Mouse (Mus musculus): ENCODE measurements around the gene S100pbp. TPM values are rescaled to one million over a fixed set of nuclear protein-coding genes. Genes with fewer than 3 reads are reported as not detected.

The S100pbp gene
- total RNA-seq (2021) = 1 to 10 TPM; 8.4 to 9.2 TPM
- long read RNA-seq, experiment 1 = 0 reads
- long read RNA-seq, experiment 2, partial matches to known transcripts = 0 of 1 reads
- long read RNA-seq, experiment 2, other reads (novel, unspliced or antisense) = 1 of 1 reads

DNA sequence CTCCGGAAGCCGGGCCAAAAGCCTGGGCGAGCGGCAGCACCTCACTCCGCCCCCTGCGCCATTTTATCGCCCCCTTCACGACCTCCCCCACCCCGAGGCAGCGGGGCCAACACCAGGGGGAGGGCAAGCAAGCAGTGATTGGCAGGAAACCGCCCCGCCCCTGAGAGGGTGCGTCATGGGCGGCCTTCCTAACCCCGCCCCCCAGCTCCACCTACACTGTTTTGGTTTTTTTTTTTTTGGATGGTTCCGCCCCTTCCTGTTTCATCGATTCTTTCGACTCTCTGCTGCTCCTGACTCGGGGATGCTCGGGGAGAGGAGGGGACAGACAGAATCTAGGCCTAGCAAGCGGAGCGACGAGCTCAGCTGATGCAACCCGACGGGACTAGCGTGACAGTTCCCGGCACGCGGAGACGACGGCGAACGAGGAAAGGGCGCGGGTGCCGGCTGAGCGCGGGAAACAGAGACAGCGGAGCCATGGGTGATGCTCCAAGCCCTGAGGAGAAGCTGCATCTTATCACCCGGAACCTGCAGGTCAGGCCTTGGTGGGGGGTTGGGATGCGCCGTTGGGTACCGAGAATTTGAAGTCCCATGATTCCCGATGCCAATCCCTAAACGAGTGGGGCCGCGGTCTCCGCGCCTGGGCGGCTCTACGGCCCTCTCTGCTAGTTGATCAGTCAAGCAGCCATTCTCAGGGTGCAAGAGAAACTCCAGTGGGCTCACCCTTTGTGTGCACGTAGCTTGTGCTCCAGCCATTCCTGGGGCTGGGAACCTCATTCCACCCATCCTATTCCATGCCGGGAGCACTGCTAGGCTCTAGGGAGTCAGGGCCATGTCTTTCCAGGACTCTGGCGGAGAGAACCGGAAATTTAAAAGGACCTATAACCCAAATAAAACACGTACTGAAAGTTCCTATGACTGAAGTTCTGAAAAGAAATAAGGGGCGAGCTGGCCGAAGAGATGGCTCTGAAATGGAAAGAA lies at the start of gene S100pbp, which contains the start of gene Yars:
S100pbp (minus strand) TSS at position 186 of the 978 bp plus-strand sequence.
Yars (plus strand) TSS at position 219 of the 978 bp plus-strand sequence.
- peak; percentile 97 to 98 for DNase-seq

DNA sequence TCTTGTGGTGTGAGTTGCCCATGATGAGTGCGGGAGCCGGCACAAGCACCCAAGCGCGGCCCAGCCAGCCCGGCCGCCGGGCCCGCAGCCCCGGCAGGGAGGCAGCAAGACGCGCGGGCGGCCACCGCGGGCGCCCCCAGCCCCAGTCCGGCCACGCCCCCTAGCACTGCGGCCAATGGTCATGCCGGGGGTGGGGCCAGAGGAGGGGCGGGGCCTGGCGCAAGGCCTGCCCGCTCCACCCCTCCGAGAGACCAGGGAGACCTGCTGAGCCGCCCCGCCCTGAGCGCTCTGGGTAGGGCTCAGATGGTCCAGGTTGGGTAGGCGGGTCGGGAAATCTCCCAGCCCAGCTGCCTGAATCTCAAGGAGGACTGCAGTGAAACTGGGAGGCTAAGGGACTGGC lies 49.5 kb upstream of the S100pbp start:
- peak in 1 of 2 experiments; percentile 39 for DNase-seq

DNA sequence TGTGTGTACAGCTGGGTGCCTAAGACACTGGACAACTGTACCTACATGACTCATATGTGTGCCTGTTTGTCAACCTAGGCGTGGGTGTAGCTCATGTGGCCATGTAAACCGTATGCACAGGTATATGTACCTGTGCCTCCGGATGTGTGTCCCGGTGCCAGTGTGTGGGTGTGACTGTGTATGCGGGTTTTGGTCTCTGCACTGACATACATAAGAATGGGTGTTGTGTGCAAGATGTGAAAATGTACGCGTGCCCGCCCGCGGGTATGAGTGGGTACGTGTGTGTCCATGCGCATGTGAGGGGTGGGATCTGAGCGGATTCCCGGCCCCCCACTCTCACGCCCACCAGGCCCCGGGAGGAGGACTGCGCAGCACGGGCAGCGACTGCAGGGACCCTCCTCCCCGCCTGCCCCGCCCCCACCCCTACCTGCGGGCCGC lies 49.1 kb upstream of the S100pbp start:
- DNase-seq = no peak

DNA sequence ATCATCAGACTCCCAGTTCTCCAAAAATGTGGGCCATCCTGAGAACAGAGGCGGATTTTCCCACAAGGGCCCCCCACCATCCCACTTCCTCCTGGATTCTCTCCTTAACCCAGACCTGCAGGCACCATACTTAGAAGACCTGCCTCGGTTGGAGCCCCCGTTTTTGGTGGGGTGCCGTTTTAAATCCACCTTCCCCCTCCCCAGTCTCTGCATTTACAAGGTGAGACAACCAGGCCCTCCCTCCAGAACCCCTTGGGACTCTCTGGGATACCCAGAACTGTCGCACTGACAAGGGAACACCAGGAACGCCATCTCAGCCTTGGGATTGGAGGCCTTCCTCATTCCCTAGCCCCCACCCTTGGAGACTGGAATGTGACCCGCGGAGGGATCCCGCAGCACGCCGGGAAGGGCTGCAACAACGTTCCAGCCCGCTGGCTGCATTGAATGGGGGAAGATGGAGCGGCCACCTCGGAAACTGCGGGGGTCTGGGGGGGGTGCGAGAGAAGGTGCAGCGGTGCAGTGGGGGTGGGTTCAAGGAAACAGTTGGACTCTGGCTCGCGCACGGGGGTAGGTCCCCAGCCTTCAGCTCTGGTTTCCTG lies 48.4 kb upstream of the S100pbp start:
- no peak for DNase-seq

DNA sequence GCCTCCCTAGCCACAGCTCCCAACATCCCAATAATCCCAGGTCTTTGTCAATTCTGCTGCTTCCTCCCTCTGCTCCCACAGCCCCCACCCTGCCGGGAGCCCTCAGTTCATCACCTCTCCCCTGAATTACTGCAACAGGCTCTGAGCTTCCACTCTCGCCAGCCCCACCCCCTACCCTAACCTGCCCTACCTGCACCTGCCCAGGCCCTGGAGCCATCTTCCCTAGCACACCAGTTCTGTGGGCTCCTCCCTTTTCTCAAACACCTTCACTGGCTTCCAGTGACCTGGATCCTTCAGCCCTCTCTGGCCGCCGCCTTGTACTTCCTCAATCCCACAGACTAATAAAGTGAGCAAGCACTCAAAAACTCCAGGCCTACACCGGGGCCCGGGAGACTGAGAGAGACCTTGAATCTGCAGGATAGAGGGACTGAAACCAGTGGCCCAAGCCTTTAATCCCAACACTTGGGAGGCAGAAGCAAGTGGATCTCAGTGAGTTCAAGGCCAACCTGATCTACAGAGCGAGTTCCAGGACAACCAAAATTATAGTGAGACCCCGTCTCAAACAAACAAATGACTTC lies 46.8 kb upstream of the S100pbp start:
- no peak for DNase-seq

DNA sequence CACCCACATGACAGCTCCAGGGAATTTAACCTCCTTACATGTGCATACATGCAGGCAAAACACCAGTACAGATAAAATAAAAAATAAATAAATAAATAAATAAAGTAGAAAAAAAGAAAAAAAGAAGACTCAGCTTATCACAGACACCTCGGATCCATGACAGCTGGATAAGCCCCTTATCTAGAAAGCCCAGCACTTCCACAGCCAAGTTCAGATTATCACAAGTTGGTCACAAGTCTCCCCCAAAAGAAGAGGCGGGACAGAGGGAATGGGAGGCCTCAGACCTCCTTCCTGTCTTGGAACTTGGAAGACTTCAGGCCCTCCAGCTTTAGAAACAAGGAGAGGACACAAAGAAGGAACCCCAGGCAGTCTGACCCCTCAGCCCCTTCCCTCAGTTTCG lies 45.6 kb upstream of the S100pbp start:
- no peak for DNase-seq

DNA sequence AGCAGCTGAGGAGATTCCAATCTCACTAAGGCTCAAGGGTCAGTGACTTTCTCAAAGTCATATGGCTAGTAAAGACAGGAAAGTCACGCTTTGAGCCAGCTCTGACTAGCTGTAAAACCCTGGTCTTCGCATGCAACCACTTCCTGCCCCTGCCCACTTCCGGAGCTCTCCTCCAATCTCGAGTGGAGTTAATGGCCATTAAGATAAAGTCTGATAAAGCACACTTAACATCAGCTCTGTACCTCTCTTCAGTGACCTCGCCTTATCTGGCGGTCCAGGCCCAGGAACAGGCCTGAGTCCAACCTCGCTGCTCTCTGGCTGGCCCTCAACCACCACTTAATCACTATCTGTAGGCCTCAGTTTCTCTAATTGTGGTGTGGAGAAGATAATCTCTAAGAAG lies 45.0 kb upstream of the S100pbp start:
- DNase-seq = no peak

DNA sequence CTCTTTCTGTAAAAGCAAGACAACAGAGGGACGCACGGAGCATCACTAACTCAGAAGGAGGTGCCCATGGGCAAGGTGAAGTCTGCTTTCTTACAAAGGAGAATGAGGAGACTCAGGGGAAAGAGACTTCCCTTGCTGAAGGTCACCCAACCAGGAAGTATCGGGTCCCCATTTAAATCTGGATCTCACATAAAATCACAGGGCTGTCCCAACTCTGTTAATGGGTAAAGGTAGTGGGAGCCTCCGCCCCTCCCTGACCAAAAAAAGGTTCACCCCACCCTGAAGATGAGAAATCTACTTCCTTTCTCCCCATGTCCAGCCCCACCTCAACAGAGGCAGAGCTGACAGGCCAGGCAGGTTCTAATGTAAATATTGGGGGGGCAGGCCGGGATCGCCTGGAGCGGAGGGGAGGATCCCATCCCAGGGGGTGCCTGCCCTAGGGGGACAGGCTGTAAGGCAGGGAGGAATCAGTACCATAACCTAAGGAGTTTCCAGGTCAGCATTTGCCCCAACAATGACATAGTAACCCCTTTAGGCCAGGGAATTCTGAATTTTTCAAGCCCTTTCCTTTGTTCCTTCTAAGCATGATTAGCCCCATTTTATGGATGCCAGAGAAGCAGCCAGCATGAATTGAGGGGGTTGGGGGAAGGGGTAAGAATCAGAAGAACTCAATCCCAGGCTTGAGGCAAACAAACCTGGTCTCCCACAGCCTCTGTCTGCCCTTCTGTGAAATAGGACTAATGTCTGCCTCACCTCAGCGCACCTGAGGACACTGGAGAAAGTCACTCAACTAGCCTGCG lies 43.2 kb upstream of the S100pbp start:
- no peak for DNase-seq

DNA sequence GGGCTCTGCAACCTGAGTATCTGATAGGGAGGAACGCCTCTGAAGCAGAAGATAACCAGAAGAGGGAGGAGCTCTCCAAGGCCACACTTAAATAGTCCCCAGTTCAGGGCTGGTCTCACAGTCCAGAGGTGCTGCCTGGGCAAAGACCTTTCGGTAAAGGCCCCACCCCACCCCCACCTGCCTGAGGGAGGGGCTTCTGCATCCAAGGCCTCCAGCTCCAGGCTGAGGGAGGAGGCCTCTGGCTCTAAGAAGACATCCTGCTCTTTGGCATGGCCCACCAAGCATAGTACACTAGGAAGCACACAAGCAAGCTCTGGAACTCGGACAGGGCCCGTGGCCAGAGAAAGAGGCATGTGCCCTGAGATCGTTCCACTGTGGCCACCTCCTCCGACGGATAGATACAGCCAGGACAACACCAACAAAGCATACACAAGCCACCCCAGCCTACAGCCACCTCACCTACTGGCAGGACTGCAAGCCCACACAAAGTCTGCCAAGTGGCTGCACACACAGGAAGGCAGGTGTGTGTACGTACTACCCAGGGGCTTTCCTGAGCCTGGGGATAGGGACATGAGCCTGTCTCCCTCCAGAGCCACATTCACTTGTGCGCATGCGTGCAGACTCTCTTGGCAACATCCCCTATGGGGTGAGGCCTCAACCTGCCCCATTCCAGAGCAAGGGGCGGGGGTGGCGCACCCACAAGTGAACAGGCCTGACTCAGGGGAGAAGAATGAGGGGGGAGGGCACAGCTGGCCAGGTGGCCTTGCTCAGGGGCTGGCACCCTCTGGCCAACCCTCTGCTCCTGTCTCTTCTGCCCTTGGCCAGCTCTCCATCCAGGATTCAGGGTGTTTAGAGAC lies 42.3 kb upstream of the S100pbp start:
- peak in 1 of 2 experiments; percentile 27 for DNase-seq

DNA sequence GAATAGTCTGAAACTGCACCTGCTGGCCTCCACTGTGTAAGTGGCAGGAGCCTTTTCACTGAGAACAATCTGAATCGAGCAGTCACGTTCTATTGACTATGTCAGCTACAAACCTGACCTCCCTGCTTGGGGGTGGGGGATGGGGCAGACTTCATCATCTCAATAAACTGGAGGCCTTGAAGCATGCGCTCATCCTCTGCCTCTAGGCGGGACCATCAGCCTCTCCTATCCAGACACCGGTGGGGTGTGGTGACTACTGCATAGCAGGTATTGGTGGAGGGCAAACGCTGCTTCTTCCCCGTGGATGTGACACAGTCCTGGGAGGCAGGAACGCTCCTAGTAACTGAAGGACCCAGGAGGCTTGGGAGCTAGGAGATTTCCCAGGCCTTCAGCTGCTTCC lies 41.4 kb upstream of the S100pbp start:
- DNase-seq = no peak

DNA sequence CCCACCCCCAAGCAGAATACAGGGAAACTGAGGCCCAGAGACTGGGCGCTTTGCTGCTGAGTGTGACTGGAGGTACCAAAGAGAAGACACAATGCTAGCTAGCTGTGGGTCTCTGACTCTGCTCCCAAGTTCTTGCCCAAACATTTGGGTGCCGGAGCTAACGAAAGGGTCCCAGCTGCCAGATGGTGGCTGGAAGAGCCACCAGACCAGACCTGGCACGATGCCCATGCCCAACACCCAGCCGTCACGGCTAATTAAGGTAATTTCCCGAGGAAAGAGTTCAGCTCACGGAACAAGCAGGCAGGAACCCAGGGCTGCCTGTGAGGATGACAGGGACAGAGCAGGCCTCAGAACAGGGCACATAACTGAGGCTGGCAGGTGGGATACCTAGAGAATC lies 38.5 kb upstream of the S100pbp start:
- DNase-seq = no peak

DNA sequence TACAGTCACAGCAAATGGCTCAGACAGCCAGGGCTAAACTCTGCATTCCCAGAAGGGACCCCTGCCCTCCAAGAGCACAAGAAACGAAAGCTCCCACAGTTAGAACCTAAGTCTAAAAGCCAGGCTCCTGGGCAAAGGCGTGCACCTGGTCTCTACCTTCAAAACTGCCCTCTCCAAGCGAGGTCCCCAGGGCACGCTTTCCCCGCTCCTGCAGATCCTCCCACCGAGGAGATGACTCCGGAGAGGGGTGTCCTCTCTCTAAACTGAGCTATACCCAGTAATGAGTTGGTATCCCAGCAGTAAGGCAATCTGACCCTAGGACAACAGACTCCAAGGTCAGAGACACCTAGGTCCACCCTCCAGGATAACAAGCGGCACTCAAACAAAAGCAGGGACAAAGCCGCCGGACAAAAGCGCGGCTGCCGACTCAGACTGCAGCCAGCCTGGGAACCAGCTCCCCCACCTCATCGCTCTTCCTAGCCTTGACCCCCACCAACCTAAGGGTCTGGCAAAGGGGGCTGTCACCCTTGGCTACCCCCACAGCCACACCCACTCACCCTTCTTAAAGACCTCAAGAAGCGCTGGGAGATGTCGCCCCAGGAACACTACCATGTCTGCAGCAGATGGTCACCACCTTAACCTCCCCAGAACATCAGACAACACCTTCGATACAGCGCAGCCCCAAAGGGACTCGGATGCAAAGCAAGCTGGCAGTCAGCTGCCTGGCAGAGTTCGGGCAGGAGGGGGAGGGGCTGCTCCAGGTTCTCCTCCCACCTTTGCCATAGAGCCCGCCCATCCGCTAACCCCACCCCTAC lies 37.9 kb upstream of the S100pbp start:
- DNase-seq = no peak

DNA sequence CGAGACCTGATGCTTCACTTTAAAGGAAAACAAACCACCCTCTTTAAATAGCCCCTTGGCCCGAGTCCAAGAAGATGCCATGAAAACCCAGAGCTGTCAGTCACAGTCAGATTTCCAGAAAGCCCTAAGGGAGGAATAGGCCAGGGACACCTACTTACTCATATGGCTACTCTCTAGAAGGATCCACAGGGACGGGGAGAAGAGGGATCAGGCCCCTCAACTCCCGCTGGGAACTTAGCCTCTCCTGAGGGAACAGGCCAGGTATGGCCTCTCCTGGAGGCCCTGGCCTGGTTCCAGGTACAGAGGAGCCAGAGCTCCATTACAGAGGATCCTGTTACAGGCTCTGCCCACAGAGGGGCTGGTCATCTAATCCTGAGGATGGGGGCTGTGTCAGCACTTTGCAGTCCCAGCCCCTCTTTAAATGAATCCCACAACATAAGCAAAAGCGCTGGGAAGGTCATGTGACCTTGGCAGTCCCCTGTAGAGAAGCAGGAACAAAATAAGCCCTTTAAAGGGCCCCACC lies 37.0 kb upstream of the S100pbp start:
- no peak for DNase-seq

DNA sequence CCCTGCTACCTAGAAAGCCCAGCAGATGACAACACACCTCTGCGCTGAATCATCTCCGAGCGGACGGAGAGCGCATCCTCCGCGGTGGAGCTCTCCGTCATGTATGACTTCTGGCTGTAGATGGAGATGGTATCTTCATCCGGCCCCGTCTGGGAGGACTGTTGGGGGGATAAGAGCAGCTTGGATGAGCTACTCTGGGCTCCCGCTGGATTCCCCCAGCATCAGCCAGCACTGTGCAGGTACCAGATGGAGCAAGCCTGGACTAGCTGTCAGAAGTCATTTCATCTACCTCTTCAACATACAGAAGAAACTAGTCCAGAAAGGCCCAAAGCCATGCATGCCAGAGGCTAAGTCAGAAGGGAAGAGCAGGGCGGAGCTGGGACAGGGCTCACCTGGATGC lies 35.8 kb upstream of the S100pbp start:
- DNase-seq = no peak

DNA sequence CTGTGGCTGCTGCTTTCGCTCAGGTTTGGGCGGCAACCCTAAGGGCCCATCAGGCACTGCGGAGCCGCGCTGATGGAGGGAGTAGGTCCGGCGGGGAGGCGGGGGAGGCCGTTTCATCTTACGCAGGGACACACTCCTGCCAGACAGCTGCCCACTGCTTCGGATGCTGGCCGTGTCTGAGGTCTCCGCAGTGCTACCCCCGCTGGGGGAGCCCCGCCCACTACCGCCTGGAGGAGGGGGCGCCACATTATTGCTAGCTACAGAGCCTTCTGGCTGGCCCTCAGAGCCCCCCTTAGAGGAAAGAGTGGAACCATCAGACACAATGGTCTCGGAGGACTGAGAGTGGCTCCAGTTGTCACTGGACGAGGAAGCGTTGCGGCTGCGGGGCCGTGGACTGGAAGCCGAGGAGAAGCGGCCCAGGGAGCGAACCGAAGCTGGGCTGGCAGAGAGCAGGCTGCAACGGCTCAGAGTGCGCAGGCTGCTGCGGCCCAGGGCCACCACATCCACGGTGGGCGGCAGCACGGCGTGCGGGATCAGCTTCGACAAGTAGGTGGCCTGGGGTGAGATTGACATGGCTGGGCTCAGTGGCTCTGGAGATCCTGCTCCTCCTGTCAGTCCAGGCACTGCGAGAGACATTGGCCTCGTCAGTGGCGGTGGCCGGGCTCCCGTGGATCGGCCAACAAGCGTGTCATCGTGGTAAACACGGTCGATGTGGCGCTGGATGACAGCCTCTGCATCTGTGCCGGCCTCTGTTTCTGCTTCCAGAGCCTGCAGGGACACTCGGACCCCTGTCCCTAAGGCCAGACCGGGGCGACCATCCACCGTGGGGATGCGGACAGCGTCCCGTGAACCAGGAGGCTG lies 34.1 kb upstream of the S100pbp start:
- DNase-seq = no peak

DNA sequence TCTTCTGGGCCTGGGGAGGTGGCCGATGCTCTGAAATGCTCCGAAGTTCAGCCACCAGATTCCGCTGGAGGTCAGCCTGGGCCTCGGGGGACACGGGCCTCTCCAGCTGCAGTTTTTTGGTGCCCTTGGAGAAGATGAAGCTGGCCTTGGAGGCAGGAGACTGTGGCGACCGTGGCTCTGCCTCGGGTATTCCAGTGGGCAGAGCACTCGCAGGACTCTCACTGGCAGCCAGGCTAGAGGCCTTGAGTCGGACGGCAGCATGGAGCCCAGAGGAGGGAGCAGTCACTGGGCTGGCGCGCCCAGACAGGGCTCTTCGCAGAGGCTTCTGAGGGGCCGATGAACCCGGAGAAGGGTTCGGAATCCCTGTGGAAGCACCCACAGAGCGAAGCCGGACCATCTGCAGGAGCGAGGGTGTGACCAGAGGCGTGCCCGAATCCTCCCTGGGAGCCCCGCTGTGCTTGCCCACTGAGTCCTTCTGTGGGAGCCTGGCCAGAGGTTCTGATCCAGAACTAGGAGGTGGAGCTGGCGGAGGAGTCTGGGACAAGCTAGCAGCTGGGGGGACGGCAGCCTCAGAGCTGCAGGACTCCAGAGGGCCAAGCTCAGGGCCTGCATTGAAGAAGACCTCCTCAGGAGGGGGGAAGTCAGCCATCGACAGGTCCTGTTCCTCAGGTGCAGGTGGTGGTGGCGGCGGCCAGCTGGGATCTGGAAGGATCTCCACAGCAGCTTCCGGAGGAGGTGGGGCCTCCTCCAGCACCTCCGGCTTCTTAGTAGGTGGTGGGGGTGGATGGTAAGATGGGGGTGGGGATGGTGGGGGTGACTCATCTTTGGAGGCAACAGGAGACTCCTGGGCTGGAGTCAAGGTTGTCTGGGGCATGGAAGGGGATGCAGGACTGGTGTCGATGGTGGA lies 32.7 kb upstream of the S100pbp start:
- peak; percentile 61 to 69 for DNase-seq

Measured in heart, adult 18-20 months (tissue).